Mouse (Mus musculus) T-helper 1 cell (primary cell): ENCODE results near the gene Arrdc2.

Source experiments
- in situ Hi-C: fragments of 300-600 bp; cut with MboI, MseI; formaldehyde crosslinking; loops from one replicate; pipeline ENCODE4 v1.15.1; 2025; ENCODE audit warnings: high pct_unique_total_duplicates

The Arrdc2 gene

DNA sequence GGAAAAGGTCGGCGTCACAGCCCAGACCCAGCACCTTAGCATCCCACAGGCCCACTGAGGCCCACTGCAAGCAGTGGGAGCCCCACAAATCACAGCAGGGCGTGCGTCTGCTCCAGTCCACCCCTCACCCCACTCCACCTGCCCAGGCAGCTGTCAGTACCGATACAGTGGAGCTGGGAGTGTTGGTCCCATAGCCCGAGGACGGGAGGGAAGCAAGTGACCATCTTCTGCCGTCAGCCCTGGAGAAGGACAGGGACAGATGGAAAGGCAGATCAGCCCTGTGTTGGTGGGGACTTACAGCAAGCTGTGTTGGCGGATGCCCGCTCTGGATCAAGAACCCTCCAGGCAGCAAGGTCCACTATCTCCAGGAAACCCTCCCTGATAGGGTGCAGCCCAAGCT lies 50.5 kb downstream of the Arrdc2 start:
- in situ Hi-C loops: no loop called here

DNA sequence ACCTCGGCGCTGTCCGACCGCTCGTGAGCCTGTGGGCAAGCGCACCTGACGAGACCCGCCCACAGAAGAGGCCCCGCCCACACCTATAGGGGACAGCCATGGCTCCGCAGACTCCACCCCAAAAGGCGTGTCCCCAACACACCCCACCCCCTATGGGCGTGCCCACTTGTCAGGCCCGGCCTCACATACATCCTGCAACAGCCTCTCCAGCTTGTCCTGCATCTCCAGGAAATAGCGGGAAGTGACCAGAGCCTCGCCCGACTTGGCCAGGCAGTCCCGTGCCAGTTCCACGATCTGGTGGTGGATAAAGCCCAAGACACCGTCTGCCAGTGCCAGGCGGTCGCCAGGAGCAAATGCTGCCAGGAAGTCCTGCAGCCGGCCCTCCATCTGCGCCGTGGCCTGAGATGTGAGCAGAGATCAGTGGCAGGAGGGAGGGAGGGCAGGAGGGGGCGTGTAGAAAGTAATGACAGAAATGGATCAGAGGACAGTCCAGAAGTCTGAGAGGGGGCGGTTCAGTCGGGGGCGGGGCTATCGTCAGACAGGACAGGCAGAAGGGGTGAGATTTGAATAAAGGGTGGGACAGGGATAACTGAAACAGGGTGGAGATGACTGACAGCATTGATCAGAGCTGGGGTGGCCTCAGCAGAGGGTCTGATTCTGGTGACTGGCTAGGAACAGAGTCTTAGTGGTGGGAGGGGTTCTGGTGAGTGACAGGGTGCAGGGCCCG lies 51.4 kb downstream of the Arrdc2 start:
- in situ Hi-C loops: no loop called here

- in situ Hi-C loops: no loop called here
These were observed 52.5 kb downstream of the Arrdc2 start for GRCm38 (mm10) chr8:70787051-70787445.

- in situ Hi-C loops: no loop called here
These were observed 53.0 kb downstream of the Arrdc2 start for GRCm38 (mm10) chr8:70786291-70787050.
